Mouse (Mus musculus) forebrain, embryonic 14.5 days (tissue): ENCODE data around the gene Zfp46. TPM values are rescaled to one million over a fixed set of nuclear protein-coding genes. Genes with fewer than 3 reads are reported as not detected.

ENCODE experiments used
- ATAC-seq: fragments of 200-750 bp; cut with Nextera tagmentation; 2 replicates; pipeline ENCODE4 v1.8.0; 2017; ENCODE audit warnings: mild to moderate bottlenecking, moderate library complexity
- DNase-seq: peaks from one replicate; pipeline ENCODE4 v3.0.0-alpha.2; 2015; ENCODE audit warnings: low spot score
- H3K27ac ChIP-seq: fragments of 300-500 bp; sonication (generic); 2 replicates; pipeline ENCODE4 v1.5.1; 2014; ENCODE audit warnings: low read depth, mild to moderate bottlenecking, control low read depth, low read length, moderate library complexity
- H3K27me3 ChIP-seq: fragments of 300-500 bp; sonication (generic); replicated peaks from 2 replicates; pipeline ENCODE4 v1.6.1; 2014; ENCODE audit warnings: low read length, control low read depth, mixed read lengths; ENCODE audit not compliant: control insufficient read depth, insufficient read depth
- H3K36me3 ChIP-seq: fragments of 300-500 bp; sonication (generic); 2 replicates; pipeline ENCODE4 v1.6.1; 2014; ENCODE audit warnings: low read length, control low read depth; ENCODE audit not compliant: control insufficient read depth, insufficient read depth
- H3K4me1 ChIP-seq: fragments of 300-500 bp; sonication (generic); 2 replicates; pipeline ENCODE4 v1.6.1; 2014; ENCODE audit warnings: antibody characterized with exemption, low read length, control low read depth; ENCODE audit not compliant: control insufficient read depth, insufficient read depth
- H3K4me2 ChIP-seq: fragments of 300-500 bp; sonication (generic); 2 replicates; pipeline ENCODE4 v1.6.1; 2014; ENCODE audit warnings: mild to moderate bottlenecking, control low read depth, low read length
- H3K4me3 ChIP-seq: fragments of 300-500 bp; sonication (generic); 2 replicates; pipeline ENCODE4 v1.5.1; 2014; ENCODE audit warnings: low read depth, low read length, control low read depth
- H3K9ac ChIP-seq: fragments of 300-500 bp; sonication (generic); 2 replicates; pipeline ENCODE4 v1.6.1; 2014; ENCODE audit warnings: mild to moderate bottlenecking, low read length, control low read depth, moderate library complexity
- H3K9me3 ChIP-seq: fragments of 300-500 bp; sonication (generic); replicated peaks from 2 replicates; pipeline ENCODE4 v1.6.1; 2016; ENCODE audit warnings: low read length, control low read depth, mixed read lengths; ENCODE audit not compliant: control insufficient read depth
- WGBS: fragments of 180-500 bp; shearing (Covaris S2); extraction: QIAGEN DNeasy Blood & Tissue Kit; methylation state at CpG from one replicate; pipeline ENCODE4 v1.1.7; 2014; 5-methylcytosine and 5-hydroxymethylcytosine counted together
- polyA plus RNA-seq: library from polyadenylated mRNA; unstranded; fragments of >200 nt; fragmentation: Nextera tagmentation; extraction: Ambion mirVana; gene quantifications from 2 replicates; pipeline ENCODE4 v1.2.1, GENCODE M21; 2014

Gene Zfp46
- 34.4 and 39.7 TPM in 2 replicates for polyA plus RNA-seq

GRCm38 (mm10) chr4:136284455-136284854 is at the start of gene Zfp46:
Gene Zfp46, plus strand, starts transcription at chr4:136284683.
- Histone ChIP-seq H3K4me1 (peaks cover 29% of the 10 kb centered on the region), H3K4me2 (peak within 1 kb of the TSS; percentile 91), H3K9ac (peak within 1 kb of the TSS; percentile 84), H3K27ac (peak within 1 kb of the TSS; percentile 95), H3K4me3 (peak within 1 kb of the TSS; percentile 59), H3K27me3 (peaks cover 12% of the 10 kb centered on the region), H3K36me3 (peaks cover 22% of the 10 kb centered on the region), H3K9me3 (0 out of 2 replicates have a peak, but pooled peaks cover 3% of the 10 kb centered on the region)
- ATAC-seq = peak; percentile 11
- 1% methylated on average over 5 of the region's 5 CpGs for WGBS
- DNase-seq = peak; percentile 96

- Histone ChIP-seq H3K4me2 (no peak overlapping the region), H3K4me3 (no peak overlapping the region), H3K27me3 (0 out of 2 replicates have a peak, but pooled peaks cover 11% of the 10 kb centered on the region), H3K4me1 (no peaks in the 10 kb centered on the region), H3K9ac (no peak overlapping the region), H3K27ac (no peak overlapping the region), H3K9me3 (no peaks in the 10 kb centered on the region), H3K36me3 (no peaks in the 10 kb centered on the region)
- no peak for DNase-seq
- WGBS = 22% methylated on average over 13 of the region's 13 CpGs
- ATAC-seq = no peak
These were observed 45.8 kb upstream of the Zfp46 start for GRCm38 (mm10) chr4:136238669-136239068.

- Histone ChIP-seq H3K9ac (no peak overlapping the region), H3K27ac (no peak overlapping the region), H3K27me3 (0 out of 2 replicates have a peak, but pooled peaks cover 11% of the 10 kb centered on the region), H3K4me2 (no peak overlapping the region), H3K4me3 (no peak overlapping the region), H3K4me1 (no peaks in the 10 kb centered on the region), H3K36me3 (no peaks in the 10 kb centered on the region), H3K9me3 (no peaks in the 10 kb centered on the region)
- DNase-seq (no peak), ATAC-seq (no peak)
- WGBS = 77% methylated on average over 9 of the region's 9 CpGs
These were observed 45.4 kb upstream of the Zfp46 start for GRCm38 (mm10) chr4:136239111-136239510.

GRCm38 (mm10) chr4:136239622-136240021 is 44.9 kb upstream of the Zfp46 start:
- H3K36me3 ChIP-seq = no peaks in the 10 kb centered on the region
- H3K27ac ChIP-seq = no peak overlapping the region
- ATAC-seq = peak; percentile 44; the same call in 1 of the 2 replicates
- DNase-seq = peak; percentile 72
- no peaks in the 10 kb centered on the region for H3K4me1 ChIP-seq
- H3K9ac ChIP-seq = no peak overlapping the region
- H3K4me3 ChIP-seq = no peak overlapping the region
- WGBS = 19% methylated on average over 8 of the region's 8 CpGs
- H3K9me3 ChIP-seq = no peaks in the 10 kb centered on the region
- H3K27me3 ChIP-seq = 0 out of 2 replicates have a peak, but pooled peaks cover 11% of the 10 kb centered on the region
- no peak overlapping the region for H3K4me2 ChIP-seq

GRCm38 (mm10) chr4:136240123-136240522 is 44.4 kb upstream of the Zfp46 start:
- Histone ChIP-seq H3K4me2 (no peak overlapping the region), H3K9me3 (no peaks in the 10 kb centered on the region), H3K9ac (no peak overlapping the region), H3K27ac (no peak overlapping the region), H3K36me3 (no peaks in the 10 kb centered on the region), H3K27me3 (0 out of 2 replicates have a peak, but pooled peaks cover 11% of the 10 kb centered on the region), H3K4me3 (no peak overlapping the region), H3K4me1 (no peaks in the 10 kb centered on the region)
- DNase-seq = no peak
- 66% methylated on average over 14 of the region's 14 CpGs for WGBS
- no peak; the same call in 1 of the 2 replicates for ATAC-seq

GRCm38 (mm10) chr4:136240955-136241354 is 43.5 kb upstream of the Zfp46 start:
- no peak overlapping the region for H3K4me3 ChIP-seq
- peaks cover 20% of the 10 kb centered on the region for H3K27me3 ChIP-seq
- DNase-seq (no peak), ATAC-seq (no peak)
- whole genome bisulfite sequencing = 41% methylated on average over 8 of the region's 8 CpGs
- no peaks in the 10 kb centered on the region for H3K9me3 ChIP-seq
- no peak overlapping the region for H3K27ac ChIP-seq
- no peak overlapping the region for H3K9ac ChIP-seq
- H3K4me1 ChIP-seq = no peaks in the 10 kb centered on the region
- no peaks in the 10 kb centered on the region for H3K36me3 ChIP-seq
- H3K4me2 ChIP-seq = no peak overlapping the region

DNA sequence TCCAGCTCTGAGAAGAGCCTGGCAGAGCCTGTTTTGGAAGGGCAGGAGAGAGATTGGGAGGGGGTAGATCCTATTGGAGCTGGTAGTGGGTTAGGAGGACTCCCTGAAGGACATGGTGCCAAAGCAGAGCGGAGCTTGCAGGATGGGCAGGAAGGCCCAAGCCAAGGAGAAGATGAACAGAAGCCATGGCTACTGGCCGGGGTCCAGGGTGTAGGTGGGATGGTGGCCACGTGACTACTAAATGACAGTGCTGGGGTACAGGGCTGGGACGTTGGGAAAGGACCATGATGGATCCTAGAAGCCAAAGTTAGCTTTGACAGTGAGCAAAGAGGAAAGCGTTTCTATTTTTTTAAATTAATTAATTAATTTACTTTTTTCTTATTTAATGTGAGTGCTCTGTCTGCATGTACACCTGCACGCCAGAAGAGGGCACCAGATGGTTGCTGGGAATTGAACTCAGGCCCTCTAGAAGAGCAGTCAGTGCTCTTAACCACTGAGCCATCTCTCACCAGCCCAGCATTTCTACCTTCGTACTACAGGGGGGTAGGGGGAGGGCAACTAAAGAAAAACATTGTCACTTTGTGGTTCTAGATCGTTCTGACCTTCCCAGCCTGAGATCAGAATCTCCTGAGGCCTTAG is 42.3 kb upstream of the Zfp46 start:
- ATAC-seq (no peak), DNase-seq (peak; percentile 25)
- peaks cover 30% of the 10 kb centered on the region for H3K27me3 ChIP-seq
- H3K4me2 ChIP-seq = no peak overlapping the region
- H3K9me3 ChIP-seq = no peaks in the 10 kb centered on the region
- WGBS = 41% methylated on average over 8 of the region's 8 CpGs
- no peaks in the 10 kb centered on the region for H3K36me3 ChIP-seq
- H3K9ac ChIP-seq = no peak overlapping the region
- no peak overlapping the region for H3K4me3 ChIP-seq
- H3K4me1 ChIP-seq = no peaks in the 10 kb centered on the region
- H3K27ac ChIP-seq = no peak overlapping the region

- DNase-seq (no peak), ATAC-seq (no peak)
- Histone ChIP-seq H3K9ac (no peak overlapping the region), H3K27me3 (peaks cover 35% of the 10 kb centered on the region), H3K9me3 (no peaks in the 10 kb centered on the region), H3K27ac (no peak overlapping the region), H3K4me2 (no peak overlapping the region), H3K4me3 (no peak overlapping the region), H3K36me3 (no peaks in the 10 kb centered on the region), H3K4me1 (peaks cover 2% of the 10 kb centered on the region; the same call in 1 of the 2 replicates)
- 79% methylated on average over 7 of the region's 7 CpGs for WGBS
These were observed 41.8 kb upstream of the Zfp46 start for GRCm38 (mm10) chr4:136242728-136243127.

- 68% methylated on average over 7 of the region's 7 CpGs for WGBS
- H3K9me3 ChIP-seq = no peaks in the 10 kb centered on the region
- H3K36me3 ChIP-seq = no peaks in the 10 kb centered on the region
- no peak overlapping the region for H3K9ac ChIP-seq
- H3K4me1 ChIP-seq = peaks cover 11% of the 10 kb centered on the region
- no peak overlapping the region for H3K4me2 ChIP-seq
- no peak overlapping the region for H3K27ac ChIP-seq
- peaks cover 39% of the 10 kb centered on the region for H3K27me3 ChIP-seq
- no peak overlapping the region for H3K4me3 ChIP-seq
- DNase-seq = no peak
- no peak for ATAC-seq
These were observed 40.3 kb upstream of the Zfp46 start for GRCm38 (mm10) chr4:136244208-136244607.
